Mouse (Mus musculus) c-Kit-positive CD71-negative TER-119-negative erythroid progenitor cells, embryonic 14.5 days (primary cell): ENCODE data around the gene Cd274.

Experiments used
- DNase-seq: peaks from one replicate; pipeline ENCODE4 v3.0.0-alpha.2; 2013; ENCODE audit warnings: low read depth

Gene Cd274

DNA sequence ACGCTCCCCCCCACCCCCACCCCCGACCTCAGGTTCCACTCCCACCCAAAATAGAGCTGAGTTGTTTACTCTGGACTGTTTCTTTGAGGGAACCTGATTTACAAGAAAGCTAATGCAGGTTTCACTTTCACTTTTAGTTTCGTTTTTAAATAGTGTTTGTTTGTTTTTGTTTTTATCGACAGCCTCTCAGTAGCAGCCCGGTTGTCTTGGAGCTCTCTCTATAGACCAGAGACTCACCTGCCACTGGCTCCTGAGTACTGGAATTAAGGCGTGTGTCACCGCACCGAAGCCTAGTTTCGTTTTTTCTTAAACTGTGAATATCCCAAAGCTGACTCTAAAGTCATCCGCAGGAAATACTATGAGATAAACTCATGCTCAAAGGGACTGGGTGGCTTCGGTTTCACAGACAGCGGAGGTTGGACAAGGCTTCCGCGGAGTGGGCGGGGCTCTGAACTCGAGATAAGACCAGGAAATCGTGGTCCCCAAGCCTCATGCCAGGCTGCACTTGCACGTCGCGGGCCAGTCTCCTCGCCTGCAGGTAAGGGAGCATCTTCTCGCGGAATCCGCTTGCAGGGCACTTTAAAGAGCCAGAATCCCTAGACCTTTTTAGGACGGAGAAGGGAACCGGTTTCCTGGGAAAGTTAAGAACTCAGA lies at the start of gene Cd274, which contains the start of gene Plgrkt:
TSS of gene Cd274 (plus strand) at position 487 of the 654 bp plus-strand sequence.
TSS of gene Plgrkt (minus strand) at position 422 of the 654 bp plus-strand sequence.
- peak; percentile 92 for DNase-seq

DNA sequence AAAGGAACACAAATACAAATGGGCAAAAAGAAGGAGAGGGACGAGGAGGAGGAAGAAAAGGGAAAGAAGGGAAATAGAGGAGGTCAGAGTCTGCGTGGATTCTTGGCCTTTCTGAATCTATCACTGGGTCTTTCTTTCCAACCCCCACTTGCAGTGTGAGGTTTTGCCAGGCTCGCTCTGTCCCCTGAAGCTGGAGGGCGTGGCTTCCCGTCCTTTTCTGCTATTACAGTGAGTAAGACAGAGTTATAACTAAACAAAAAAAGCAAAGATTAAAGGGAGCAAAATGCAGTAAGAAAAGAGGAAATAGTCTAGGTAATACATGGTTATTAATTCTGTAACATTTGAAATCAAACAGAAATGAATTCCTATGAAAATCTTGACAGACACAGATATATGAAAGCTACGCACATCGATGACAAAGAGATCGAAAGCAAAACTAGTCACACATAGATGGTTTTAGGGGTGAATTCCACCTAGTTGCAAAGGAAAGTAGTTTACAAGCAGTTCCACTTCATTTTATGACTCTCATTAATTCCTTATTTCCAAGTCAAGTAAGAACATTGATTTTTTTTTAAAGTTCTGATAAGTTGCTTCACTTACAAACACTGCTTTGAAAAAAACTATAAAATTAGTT lies 43.7 kb upstream of the Cd274 start:
- DNase-seq, result no peak

DNA sequence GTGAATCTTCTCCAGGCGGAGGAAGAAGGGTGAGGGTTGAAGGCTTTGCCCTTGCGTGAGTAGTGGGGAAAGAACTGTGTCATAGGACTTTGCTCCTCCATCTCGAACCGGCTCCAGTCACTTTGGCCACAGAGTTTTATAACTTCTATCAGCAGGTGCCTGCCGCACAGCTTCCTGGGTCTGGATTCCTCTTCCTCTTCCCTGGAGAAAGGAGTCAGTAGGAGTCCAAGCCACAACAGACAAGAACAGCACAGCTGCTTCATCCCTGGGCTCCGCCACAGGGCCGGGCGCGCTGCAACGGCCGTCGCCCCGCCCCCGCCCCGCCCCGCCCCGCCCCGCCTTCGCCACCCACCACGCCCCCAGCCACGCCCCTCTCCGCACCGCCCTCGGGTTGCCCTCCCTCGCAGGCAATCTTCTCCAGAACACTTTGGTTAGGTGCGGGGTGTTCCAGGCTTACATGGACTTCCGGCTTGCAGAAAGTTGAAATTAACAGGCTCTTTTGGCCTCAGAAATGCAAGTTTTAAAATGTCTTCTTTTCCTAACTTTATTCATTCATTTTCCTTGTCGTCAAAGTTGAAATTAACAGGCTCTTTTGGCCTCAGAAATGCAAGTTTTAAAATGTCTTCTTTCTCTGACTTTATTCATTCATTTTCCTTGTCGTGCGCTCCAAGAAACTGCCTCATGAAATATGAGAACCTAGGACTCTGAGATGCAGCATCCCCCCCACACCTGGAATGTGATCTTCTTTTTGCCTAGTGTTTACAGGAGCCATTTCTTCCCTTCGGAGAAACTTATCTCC lies 42.0 kb upstream of the Cd274 start, which contains the start of gene Insl6:
TSS of gene Insl6 (minus strand) at position 304 of the 799 bp plus-strand sequence.
- peak; percentile 45 for DNase-seq

DNA sequence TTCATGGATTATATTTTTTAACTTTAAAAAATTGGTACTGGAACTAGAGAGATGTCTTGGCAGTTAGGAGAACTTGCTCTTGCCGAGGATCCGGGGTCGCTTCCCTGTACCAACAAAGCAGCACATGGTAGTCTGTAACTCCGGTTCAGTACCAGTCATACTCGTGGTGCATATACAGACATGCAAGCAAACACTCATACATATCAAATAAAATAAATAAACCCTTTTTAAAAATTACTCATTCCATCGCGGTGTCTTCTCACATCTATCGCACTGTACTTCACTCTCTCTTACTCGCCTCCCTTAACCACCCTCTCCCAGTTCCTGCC lies 41.4 kb upstream of the Cd274 start:
- DNase-seq, result no peak

DNA sequence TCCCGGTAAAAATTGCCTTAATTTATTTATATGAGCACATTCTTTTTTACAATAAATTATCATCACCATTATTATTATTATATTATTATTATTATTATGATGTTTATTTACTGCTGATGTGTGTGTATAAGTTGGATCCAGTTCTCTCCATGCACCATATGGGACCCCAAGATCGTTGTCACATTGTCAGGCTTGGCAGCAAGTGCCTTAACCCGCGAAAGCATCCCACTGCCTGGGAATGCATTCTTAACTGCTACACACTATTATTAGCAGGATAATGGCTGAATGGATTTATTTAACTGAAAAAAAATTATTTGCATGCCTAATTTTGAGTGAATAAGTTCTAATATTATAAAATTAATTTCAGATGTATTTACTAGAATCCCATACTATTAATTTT lies 40.9 kb upstream of the Cd274 start:
- DNase-seq, result no peak

DNA sequence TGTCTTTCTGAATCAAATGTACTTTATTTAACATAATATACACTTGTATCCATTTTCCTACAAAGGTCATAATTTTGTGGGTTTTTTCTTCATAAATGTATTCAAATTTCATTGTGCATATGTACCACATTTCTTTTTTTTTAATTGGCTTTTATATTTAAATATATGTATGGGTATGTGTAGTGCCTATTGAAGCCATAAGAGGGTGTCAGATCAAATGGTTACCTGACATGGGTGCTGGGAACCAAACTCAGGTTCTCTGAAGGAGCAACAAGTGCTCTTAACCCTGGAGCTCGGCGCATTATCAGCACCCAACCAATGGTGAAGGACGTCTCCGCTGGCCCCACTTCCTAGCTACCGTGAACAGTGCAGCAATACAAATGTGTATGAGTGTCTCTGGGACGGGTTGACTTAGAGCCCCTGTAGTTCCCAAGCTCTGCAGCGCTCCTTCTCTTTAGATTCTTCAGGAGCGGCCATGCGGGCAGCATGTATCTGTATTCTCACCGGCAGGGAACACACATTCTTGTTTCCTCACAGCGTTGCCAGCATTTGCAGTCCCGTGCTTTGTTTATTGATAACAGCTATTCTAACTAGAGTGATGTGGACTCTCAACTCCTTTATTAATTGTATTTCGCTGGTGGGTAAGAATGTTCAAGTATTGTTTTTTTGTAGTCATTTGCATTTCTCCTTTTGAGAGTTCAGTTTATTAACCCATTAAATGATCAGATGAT lies 40.3 kb upstream of the Cd274 start:
- no peak for DNase-seq

DNA sequence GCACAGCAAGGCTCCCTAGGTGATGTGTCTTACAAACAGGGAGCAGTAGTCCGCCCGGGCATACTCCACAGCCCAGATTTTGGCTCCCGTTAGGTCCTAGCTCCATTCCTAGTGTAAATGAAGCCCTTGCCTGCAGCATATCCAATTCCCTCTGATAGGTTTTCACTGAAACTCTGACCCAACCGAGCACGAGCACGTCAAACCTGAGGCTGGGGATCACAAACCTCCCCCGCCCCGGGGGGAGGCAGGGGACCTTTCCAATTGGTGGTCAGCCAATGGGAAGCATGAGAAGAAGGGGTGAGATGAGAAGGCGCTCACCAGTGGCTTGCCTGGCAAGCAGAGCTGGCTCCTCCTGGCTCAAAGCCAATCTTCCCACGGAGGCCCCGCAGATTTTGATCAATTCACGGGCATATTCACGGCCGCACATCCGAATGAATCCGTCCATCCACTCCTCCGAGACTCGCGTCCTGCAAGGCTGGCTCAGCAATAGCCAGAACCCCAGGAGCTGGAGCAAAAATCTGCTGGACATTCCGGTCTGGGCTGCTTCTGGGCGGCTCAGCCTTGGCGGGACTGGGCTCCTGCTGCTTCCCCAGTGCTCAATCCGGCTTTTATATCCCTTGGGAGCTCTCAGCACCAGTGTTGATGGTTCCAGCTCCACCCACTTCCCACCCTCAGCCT lies 33.0 kb upstream of the Cd274 start, which contains the start of gene Rln1:
TSS of gene Rln1 (minus strand) at position 603 of the 678 bp plus-strand sequence.
- no peak for DNase-seq

DNA sequence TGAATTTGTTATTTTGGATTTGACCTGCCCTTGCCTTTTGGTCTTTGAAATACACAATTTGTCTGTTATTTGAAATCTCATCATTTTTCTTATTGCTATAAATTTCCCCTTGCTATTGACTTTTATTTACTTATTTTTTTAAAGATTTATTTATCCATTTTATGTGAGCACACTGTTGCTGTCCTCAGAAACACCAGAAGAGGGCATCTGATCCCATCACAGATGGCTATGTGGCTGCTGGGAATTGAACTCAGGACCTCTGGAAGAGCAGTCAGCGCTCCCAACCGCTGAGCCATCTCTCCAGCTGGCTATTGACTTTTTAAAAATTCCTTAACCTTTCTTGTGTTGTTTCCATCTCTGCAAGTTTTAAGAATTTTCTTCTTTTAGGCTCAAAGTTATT lies 30.6 kb upstream of the Cd274 start:
- DNase-seq, result no peak

DNA sequence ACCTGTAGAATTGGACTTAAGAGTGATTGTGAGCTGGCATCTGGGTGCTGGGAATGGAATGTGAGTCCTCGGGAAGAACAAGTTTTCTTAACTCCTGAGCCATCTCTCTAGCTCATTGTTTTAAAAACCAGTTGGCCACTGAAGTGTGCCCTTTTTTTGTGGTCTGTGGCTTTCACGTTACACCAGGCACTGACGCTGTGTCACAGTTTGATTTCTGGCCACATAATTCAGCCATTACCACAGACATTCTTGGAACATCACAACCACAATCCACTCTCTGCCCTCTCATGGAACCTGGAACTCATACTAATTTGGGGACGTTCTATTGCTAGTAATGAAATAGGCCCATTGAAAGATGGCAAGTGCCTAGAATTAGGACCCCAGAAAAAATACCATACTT lies 26.2 kb upstream of the Cd274 start:
- DNase-seq, result no peak

DNA sequence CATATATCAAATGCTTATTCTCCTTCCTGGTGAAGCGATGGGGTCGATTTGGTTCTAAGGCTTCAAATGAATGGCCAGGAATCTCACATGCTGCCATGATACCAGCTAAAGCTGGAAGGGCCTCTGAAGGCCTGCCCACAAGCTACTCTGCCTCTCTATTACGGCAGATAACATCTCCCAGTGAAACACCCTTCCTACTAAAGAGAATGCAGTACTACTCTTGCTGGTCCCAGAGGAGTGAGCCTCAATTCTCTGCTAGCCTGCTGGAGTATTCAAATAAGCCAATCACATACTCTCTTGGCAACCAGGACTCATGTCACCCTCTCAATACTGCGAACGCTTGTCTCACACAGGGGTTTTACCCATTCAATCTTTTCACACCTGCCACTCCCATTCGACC lies 25.0 kb upstream of the Cd274 start:
- no peak for DNase-seq

DNA sequence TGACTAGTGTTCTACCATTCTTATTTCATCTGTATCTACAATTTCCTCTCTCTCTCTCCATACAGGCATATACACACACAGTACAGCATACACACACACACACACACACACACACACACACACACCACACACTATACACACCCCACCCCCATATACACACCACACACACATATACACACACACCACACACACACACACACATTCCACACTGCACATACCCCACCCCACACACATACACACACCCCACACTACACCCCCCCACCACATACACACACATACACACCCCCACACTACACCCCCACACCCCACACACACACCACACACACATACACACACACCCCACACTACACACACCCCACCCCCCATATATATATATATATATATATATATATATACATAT lies 22.4 kb upstream of the Cd274 start:
- no peak for DNase-seq

DNA sequence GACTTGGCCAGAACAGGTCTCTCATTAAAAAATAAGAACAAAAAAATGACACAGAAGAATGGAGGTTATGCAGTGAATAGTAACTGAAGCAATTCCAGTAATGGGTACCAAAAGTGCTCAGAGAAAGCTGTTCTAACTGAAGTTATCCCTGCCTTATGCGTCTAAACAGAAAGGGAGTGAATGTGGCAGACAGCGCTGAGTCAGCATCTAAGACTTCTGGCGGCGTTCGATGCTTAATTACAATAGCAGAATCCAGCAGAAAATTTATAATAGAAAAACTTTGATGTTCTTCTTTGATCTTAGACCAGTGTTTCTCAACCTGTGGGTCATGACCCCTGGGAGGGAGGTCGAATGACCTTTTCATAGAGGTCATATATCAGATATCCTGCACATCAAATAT lies 21.6 kb upstream of the Cd274 start:
- no peak for DNase-seq

DNA sequence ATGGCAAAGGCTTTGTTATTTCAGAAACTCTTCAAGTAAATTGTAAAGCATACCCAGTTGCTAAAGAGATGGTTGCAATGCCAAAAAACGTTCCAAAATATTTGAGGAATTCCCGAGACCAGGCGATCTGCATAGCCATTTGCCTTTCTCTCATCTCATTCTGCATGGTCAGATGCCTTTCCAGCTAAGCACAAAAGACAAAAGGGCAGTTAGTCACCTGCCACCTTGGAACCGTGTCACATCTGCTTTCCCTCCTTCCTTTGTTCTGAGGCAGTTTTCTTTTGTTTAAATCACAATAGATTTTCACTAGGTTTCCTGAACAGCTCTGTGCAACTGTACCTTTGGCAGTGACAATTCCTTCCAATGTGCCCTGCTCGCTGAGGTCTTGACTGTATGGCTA lies 16.3 kb upstream of the Cd274 start:
- no peak for DNase-seq

DNA sequence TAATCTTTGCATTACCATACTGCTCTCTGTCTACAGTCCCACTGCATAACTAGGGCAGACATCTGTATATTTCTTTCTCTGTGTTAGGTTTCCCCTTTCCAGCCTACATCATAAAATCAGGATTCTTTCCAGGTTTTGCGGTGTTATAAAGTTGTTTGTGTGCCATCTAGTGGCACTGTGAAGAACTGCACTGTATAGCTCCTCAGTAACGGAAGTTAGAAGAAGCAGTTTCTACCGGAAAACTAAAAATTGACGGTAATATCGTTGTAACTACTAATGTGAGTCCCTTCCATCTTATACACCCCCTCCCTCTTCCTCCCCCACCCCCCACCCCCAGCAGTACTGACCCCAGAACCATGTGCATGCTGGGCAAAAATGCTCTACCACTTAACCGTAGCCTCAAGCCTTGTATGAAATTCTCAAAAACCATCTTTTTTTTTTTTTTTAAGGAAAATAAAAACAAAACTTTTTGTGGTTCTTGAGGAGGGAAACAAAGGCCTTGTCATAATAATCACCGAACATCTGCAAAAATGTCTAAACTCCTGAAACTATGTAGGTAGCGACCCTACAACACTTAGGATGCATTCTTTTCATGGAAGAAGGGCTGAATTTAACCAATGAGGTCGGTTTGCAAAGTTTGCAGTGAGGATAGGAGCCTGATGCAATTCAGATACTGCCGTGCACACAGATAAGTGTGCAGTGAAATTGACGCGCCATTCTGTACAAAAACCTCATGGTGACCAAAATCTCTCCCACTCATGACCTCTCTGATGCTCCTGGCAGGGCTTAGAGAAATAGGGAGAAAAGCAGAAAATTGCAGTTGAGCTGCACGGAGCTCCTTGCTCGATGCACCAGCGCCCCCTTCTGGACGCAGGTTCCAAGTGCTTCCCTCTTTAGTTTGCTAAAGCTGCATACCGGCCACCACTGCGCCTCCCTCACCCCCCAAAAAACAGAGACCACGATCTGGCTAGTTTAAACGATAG lies 12.1 kb upstream of the Cd274 start:
- peak; percentile 90 for DNase-seq

DNA sequence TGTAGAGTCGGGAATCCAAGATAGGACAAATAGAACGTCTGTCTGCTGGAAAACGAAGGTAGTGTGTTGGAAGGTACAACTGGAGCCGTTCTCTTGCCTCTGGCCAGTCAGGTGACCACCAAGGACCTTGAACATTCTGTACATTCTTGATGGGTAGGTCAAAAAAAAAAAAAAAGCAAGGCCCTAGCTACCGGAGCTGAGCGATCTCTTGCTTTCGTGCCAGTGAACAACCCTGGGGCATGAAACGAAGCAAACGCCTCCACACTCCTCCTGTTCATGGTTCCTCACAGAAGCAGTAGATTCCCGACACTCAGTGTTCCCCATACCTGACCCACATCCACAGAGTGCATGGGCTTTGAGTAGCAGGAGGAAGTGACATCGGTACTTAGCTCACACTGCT lies 11.0 kb upstream of the Cd274 start:
- DNase-seq, result no peak

DNA sequence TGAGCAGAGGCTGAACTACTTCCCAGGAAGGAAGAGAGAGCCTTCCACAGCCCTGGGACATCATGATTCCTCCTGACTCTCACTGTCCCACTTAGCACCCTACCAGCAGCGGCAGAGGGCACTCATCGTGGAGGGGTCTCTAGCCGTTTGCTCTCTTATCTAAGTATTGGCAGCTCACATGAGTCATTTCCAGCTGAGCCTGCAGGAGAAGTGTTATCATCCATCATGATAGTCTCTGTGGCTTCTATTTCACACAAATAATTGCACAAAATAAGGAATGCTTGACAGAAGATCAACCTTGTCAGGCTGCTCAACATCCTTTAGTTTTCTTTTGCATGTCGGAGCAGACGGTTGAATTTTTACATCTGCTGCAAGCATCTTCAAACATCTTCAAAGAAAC lies 7.0 kb upstream of the Cd274 start:
- DNase-seq, result no peak

DNA sequence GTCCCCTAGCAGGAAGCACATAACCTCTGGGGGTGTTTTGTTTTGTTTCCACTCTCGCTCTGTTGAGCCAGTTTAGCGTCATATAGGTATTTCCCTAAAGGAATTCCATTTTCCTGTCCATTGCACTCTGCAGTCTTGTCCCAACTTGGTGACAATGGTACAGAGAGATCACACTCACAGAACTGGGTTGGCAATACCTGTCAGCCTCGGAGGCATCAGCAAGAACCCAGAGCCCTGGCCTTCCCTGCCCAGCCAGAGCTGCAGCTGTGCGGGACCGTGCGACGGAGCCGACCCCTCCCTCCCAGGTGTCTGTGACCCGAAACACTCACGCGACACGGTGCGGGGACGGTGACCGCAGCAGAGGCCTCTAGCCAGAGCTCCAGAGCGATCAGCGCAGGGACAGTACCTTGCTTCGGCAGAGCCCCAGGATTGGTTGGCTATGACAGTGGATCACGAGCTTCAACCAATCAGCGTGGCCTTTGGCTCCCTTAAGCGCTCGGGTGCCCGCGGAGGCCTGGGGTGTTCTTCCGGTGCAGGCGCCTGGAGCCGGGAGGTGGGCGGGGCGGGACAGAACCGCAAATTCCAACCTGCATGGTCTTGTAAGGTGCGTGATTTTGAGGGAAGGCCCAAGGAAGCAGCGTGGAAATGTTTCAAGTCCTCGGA lies 5.7 kb upstream of the Cd274 start:
- DNase-seq, result peak; percentile 77

DNA sequence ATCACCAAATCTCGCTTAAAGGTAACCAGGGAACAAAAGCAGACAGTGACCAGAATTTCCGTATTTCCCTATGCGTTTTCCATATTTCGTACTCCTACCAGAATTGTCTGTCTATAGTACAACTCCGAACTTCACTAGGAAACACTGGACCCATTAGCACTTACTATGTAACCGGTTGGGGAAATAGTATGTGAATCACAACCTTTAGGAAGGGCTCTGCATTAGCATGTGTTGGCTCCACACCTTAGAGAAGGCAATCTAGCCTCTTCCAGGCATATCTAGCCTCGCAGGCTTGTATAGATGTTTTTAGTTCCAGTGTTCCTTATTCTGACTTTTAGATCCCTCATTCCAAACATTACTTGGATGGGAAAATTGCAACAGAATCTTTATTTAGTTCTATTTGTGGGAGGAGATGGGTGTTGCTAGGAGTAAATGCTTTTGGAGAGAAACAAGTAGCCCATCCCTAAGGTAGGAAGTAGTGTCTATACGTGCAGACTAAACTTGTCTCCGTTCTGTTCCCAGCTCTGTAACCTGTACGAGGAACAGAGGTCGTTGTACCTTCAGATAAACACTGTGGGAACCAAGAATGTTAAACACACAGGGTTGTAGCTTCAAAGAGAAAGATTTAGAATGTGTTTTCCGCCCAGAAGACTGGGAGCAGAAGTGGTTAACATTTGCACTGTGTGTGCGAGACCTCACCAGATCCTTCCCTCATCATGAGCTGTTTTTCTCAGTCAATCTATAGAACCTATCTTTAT lies 4.9 kb upstream of the Cd274 start:
- no peak for DNase-seq

DNA sequence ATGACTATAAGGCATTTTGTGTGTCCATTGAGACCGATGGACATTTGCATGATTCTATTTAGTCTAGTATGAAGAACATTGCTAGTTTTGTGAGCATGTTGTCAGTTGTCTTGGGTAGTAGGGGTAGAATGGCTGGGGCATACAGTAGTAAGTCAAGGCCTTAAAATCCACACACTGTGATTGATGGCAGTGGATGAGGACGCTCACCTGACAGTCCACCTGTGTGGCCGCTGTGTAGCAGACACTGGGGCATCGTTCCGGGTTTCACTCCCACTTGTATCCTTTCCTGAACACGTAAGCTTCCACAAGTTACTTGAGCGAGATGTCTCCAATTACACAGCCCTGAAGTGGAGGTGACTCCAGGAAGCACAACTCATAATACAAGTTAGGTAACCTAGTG lies 3.7 kb upstream of the Cd274 start:
- no peak for DNase-seq
